Mouse (Mus musculus): ENCODE data around the gene Caskin1.

Gene Caskin1

GRCm38 (mm10) chr17:24494627-24495335 is 6.4 kb downstream of the Caskin1 start:
- no peak for DNase-seq (ENCODE audit: low spot score in 2 of 2)

- peak; percentile 72 to 76 for DNase-seq (ENCODE audit: low spot score in 2 of 2)
Observed at GRCm38 (mm10) chr17:24495443-24495842, 7.0 kb downstream of the Caskin1 start.

- no peak for DNase-seq (ENCODE audit: low spot score in 2 of 2)
Observed at GRCm38 (mm10) chr17:24496026-24496425, 7.6 kb downstream of the Caskin1 start.

- no peak for DNase-seq (ENCODE audit: low spot score in 2 of 2)
Observed at GRCm38 (mm10) chr17:24502208-24502607, 13.8 kb downstream of the Caskin1 start.

GRCm38 (mm10) chr17:24504085-24504484 is 15.7 kb downstream of the Caskin1 start:
- no peak for DNase-seq (ENCODE audit: low spot score in 2 of 2)

GRCm38 (mm10) chr17:24505286-24505955 is 17.0 kb downstream of the Caskin1 start:
- DNase-seq (ENCODE audit: low spot score in 2 of 2) = no peak

GRCm38 (mm10) chr17:24506332-24507070 is 18.1 kb downstream of the Caskin1 start:
- DNase-seq (ENCODE audit: low spot score in 2 of 2) = peak; percentile 71 to 76

GRCm38 (mm10) chr17:24507129-24507664 is 18.8 kb downstream of the Caskin1 start:
- DNase-seq (ENCODE audit: low spot score in 2 of 2) = no peak

GRCm38 (mm10) chr17:24507806-24508460 is 19.5 kb downstream of the Caskin1 start:
- DNase-seq (ENCODE audit: low spot score in 2 of 2) = no peak

GRCm38 (mm10) chr17:24513609-24514008 is 25.2 kb downstream of the Caskin1 start:
- peak; percentile 64 to 82 for DNase-seq (ENCODE audit: low spot score in 2 of 2)

- no peak for DNase-seq (ENCODE audit: low spot score in 2 of 2)
Observed at GRCm38 (mm10) chr17:24514270-24515257, 26.2 kb downstream of the Caskin1 start.

GRCm38 (mm10) chr17:24520450-24520849 is 32.0 kb downstream of the Caskin1 start:
- no peak for DNase-seq (ENCODE audit: low spot score in 2 of 2)

GRCm38 (mm10) chr17:24524734-24525133 is 36.3 kb downstream of the Caskin1 start:
- DNase-seq (ENCODE audit: low spot score in 2 of 2) = no peak

GRCm38 (mm10) chr17:24527315-24527714 is 38.9 kb downstream of the Caskin1 start:
- no peak for DNase-seq (ENCODE audit: low spot score in 2 of 2)

GRCm38 (mm10) chr17:24527723-24528559 is 39.5 kb downstream of the Caskin1 start, which contains the start of gene Traf7:
Gene Traf7, minus strand, starts transcription at chr17:24527938.
- DNase-seq (ENCODE audit: low spot score in 2 of 2) = peak; percentile 91 to 97

GRCm38 (mm10) chr17:24528560-24528918 is 40.1 kb downstream of the Caskin1 start:
- DNase-seq (ENCODE audit: low spot score in 2 of 2) = no peak

GRCm38 (mm10) chr17:24529007-24529451 is 40.6 kb downstream of the Caskin1 start:
- no peak for DNase-seq (ENCODE audit: low spot score in 2 of 2)

GRCm38 (mm10) chr17:24529883-24530282 is 41.5 kb downstream of the Caskin1 start:
- DNase-seq (ENCODE audit: low spot score in 2 of 2) = no peak

- DNase-seq (ENCODE audit: low spot score in 2 of 2) = no peak
Observed at GRCm38 (mm10) chr17:24530361-24531050, 42.1 kb downstream of the Caskin1 start.
